Mouse (Mus musculus) ES-E14 (cell line): ENCODE results near the gene Aim2. TPM values are rescaled to one million over a fixed set of nuclear protein-coding genes. Genes with fewer than 3 reads are reported as not detected.
A peak's percentile ranks its signal among the peaks of the same experiment; 100 is the strongest.

Experiments used
- DNase-seq: peaks from one replicate; pipeline ENCODE4 v3.0.0-alpha.2; 2013; ENCODE audit warnings: low read depth, low spot score
- H3K27ac ChIP-seq: 2 replicates; pipeline ENCODE4 v1.5.1; 2012; ENCODE audit warnings: low read depth, mild to moderate bottlenecking, low read length, moderate library complexity, mixed read lengths; ENCODE audit not compliant: poor library complexity, insufficient read depth, severe bottlenecking
- H3K36me3 ChIP-seq: 2 replicates; pipeline ENCODE4 v1.6.1; 2012; ENCODE audit warnings: mild to moderate bottlenecking, low read length, moderate library complexity, mixed read lengths; ENCODE audit not compliant: control insufficient read depth, poor library complexity, insufficient read depth, severe bottlenecking
- H3K4me1 ChIP-seq, 2 experiments: fragments of 150-350 bp in 1 of 2; sonication (generic) in 1 of 2; 2 replicates each; pipeline ENCODE4 v1.6.1; 2012; ENCODE audit warnings: low read length in 2 of 2, mild to moderate bottlenecking in 1 of 2, mixed read lengths in 1 of 2; ENCODE audit not compliant: control insufficient read depth in 2 of 2, insufficient read depth in 2 of 2, poor library complexity in 1 of 2
- H3K4me3 ChIP-seq, 2 experiments: fragments of 150-350 bp in 1 of 2; sonication (generic) in 1 of 2; 2 replicates each; pipeline ENCODE4 v1.5.1; 2012; ENCODE audit warnings: low read length in 2 of 2, low read depth in 1 of 2, mild to moderate bottlenecking in 1 of 2, mixed read lengths in 1 of 2; ENCODE audit not compliant: insufficient read depth in 1 of 2, poor library complexity in 1 of 2, severe bottlenecking in 1 of 2
- H3K9ac ChIP-seq: 2 replicates; pipeline ENCODE4 v1.6.1; 2012; ENCODE audit warnings: low read depth, mild to moderate bottlenecking, low read length, mixed read lengths; ENCODE audit not compliant: poor library complexity, insufficient read depth, severe bottlenecking
- H3K9me3 ChIP-seq: fragments of 150-350 bp; sonication (generic); 2 replicates; pipeline ENCODE4 v1.6.1; 2012; ENCODE audit warnings: low read depth, mild to moderate bottlenecking, low read length; ENCODE audit not compliant: control insufficient read depth, insufficient read depth
- CHD2 ChIP-seq: IDR thresholded peaks from 2 replicates; pipeline ENCODE4 v1.6.1; 2014; ENCODE audit warnings: mild to moderate bottlenecking, low read depth, low read length, inconsistent platforms
- HCFC1 ChIP-seq: IDR thresholded peaks from 2 replicates; pipeline ENCODE4 v1.6.1; 2012; ENCODE audit warnings: low read length, inconsistent platforms, borderline replicate concordance; ENCODE audit not compliant: insufficient read depth
- MAFK ChIP-seq: IDR thresholded peaks from 2 replicates; pipeline ENCODE4 v1.6.1; 2014; ENCODE audit warnings: mild to moderate bottlenecking, low read depth, low read length, inconsistent platforms; ENCODE audit not compliant: insufficient read depth
- ZC3H11A ChIP-seq: IDR thresholded peaks from 2 replicates; pipeline ENCODE4 v1.6.1; 2012; ENCODE audit warnings: low read depth, mild to moderate bottlenecking, inconsistent platforms, low read length, borderline replicate concordance
- ZNF384 ChIP-seq: IDR thresholded peaks from 2 replicates; pipeline ENCODE4 v1.6.1; 2012; ENCODE audit warnings: low read depth, low read length, inconsistent platforms
- in situ Hi-C, 2 experiments: fragments of 600-800 bp; cut with MboI; formaldehyde crosslinking; loops; one replicate each; pipeline ENCODE4 v1.15.1; 2025; ENCODE audit warnings: low sequenced_read_pairs in 2 of 2, inconsistent platforms in 1 of 2; ENCODE audit not compliant: unreplicated experiment in 2 of 2
- total RNA-seq: library from RNA; depleted of rRNA; stranded (reverse); fragments of 300-350 nt; gene quantifications from 2 replicates; pipeline ENCODE4 v1.2.3, GENCODE M21; 2012

The Aim2 gene
- total RNA-seq, 1 experiment, result 17.0 TPM

DNA sequence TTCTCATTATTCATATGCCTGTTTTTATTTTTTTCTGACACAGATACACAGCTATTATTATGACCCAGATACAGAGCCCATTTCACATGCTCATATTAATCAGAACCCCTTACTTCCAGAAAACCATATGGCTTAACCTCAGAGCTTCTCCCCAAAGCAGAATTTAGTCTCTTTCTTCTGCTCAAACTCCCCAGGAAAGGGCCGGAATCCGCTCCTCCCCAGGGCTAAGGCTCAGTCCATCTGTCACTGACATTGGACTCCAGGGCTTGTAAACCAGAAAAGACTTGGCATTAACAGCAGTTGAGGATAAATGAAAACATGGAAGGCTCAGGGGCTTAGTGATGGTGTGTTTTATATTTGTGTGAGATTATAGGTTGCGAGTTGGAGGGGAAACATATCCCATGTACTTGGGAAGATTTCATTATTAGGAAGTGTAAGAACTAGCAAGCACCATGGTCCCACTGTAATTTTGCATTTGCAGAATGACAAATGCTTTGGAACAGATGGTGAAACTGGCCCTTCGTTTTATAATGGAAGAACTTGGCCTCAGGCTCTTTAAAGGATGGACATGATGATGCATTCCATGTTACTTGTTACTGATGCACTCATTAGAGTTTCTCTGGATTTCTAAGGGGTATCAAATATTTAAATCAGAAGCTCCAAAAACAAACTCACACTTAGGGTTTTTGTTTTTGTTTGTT, 9.1 kb downstream of the Aim2 start:
- no peak for TF ChIP-seq ZNF384
- TF ChIP-seq ZC3H11A, result no peak
- TF ChIP-seq CHD2, result no peak
- TF ChIP-seq HCFC1, result no peak
- TF ChIP-seq MAFK, result no peak
- in situ Hi-C loops, result no loop called here
- Histone ChIP-seq H3K4me1 (no peaks in the 10 kb centered on the region), H3K9me3 (no peaks in the 10 kb centered on the region), H3K4me3 (no peak overlapping the region), H3K36me3 (no peaks in the 10 kb centered on the region), H3K9ac (no peak overlapping the region), H3K27ac (no peak overlapping the region)
- no peak for DNase-seq

DNA sequence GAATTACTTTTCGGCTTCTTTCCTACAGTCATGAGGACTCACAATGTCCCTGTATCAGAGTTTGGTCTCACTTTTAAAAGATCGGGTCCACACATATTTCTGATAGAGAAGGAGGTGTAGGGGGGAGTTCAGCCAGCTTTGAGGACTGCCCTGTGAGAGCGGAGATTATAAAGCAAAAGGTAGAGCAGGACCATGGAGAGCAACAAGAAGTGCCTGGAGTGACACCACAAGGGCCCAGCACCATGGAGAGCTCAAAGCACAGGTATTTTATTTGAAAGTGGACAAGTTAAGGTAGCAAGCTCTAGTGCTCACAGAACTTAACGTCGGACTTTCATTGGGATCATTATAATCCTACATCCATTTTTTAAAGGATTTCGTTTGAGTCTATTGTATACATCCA, 11.0 kb downstream of the Aim2 start:
- in situ Hi-C loops, result no loop called here
- DNase-seq, result peak; percentile 70

DNA sequence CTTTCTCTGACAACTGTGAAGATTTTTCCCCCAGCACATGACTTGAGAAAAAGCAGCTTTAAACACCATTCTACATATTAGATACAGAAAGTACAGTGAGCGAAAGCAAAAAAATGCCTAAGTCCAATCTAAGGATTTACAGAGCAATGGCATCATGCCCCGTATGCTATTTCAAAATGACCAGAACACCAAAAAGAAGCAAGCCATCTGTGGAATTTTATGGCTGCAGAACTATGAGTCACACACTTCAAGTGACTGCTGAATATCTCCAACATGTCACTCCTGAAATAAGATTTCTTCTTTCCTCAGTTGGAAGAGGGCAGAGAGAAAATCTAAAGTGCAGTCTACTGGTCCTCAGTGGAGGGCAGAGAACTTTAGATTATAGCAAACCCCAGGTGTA, 12.8 kb downstream of the Aim2 start:
- no peak overlapping the region for H3K4me3 ChIP-seq
- no peaks in the 10 kb centered on the region for H3K36me3 ChIP-seq
- no peak for DNase-seq
- H3K9me3 ChIP-seq, result no peaks in the 10 kb centered on the region
- in situ Hi-C loops, result no loop called here
- H3K27ac ChIP-seq, result no peak overlapping the region
- peaks cover 0 to 9% of the 10 kb centered on the region in 2 experiments; a peak in 2 of 4 replicates for H3K4me1 ChIP-seq
- TF ChIP-seq HCFC1 (no peak), CHD2 (no peak), ZNF384 (no peak), MAFK (no peak), ZC3H11A (no peak)
- H3K9ac ChIP-seq, result no peak overlapping the region

More for the DNA sequence above, 11.0 kb downstream of the Aim2 start:
- H3K36me3 ChIP-seq, result no peaks in the 10 kb centered on the region
- no peaks in the 10 kb centered on the region for H3K9me3 ChIP-seq
- TF ChIP-seq CHD2 (no peak), MAFK (no peak), ZC3H11A (no peak), HCFC1 (no peak), ZNF384 (no peak)
- H3K4me3 ChIP-seq, result no peak overlapping the region
- H3K4me1 ChIP-seq, result peaks cover 0 to 6% of the 10 kb centered on the region in 2 experiments; a peak in 2 of 4 replicates
- H3K9ac ChIP-seq, result no peak overlapping the region
- no peak overlapping the region for H3K27ac ChIP-seq

DNA sequence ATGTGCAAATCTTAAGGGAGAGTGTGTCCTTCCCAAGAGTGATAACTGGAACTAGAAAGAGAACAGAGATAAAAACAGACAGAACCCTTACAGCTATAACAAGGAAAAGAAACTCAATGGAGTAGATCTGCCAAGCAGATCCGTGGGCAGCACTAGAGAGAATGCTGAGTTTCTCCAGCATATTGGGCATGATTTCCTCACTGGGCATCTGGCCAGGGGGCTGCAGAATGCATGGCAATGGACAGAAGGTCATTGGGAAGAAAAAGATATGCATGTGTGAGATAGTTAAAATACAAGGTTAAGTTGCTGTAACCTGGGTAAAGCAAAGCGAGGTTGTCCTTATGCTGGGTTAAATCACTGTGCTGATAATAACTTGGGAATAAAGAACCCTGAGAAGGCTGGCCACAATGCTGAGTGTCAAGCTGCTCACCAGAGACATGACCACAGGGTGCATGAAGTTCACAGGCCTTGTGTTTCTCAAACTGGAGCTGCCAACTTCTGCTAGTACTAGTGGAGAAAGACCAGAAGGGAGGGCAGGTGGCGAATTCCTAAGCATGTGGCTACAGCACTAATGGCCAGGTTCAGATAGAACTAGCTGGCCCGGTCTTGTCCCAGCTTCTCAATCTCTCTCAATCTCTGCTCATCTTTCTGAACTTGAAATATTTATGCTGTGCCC, 13.6 kb downstream of the Aim2 start:
- Histone ChIP-seq H3K4me3 (no peak overlapping the region), H3K27ac (no peak overlapping the region), H3K9me3 (no peaks in the 10 kb centered on the region), H3K4me1 (peaks cover 0 to 9% of the 10 kb centered on the region in 2 experiments; a peak in 2 of 4 replicates), H3K36me3 (no peaks in the 10 kb centered on the region), H3K9ac (no peak overlapping the region)
- in situ Hi-C loops, result no loop called here
- TF ChIP-seq CHD2 (no peak), MAFK (no peak), ZC3H11A (no peak), ZNF384 (no peak), HCFC1 (no peak)
- no peak for DNase-seq
